Mouse (Mus musculus) hindbrain, embryonic 11.5 days (tissue): Measurements from ENCODE around the gene Rmdn2. TPM values are rescaled to one million over a fixed set of nuclear protein-coding genes. Genes with fewer than 3 reads are reported as not detected.
A peak's percentile ranks its signal among the peaks of the same experiment; 100 is the strongest.

Experiments
- ATAC-seq: fragments of 200-750 bp; cut with Nextera tagmentation; 2 replicates; pipeline ENCODE4 v1.8.0; 2017; ENCODE audit warnings: mild to moderate bottlenecking, moderate TSS enrichment, moderate library complexity; ENCODE audit not compliant: low FRiP score
- DNase-seq: peaks from one replicate; pipeline ENCODE4 v3.0.0-alpha.2; 2015; ENCODE audit warnings: low spot score
- H3K27ac ChIP-seq: fragments of 300-500 bp; sonication (generic); 2 replicates; pipeline ENCODE4 v1.5.1; 2014; ENCODE audit warnings: mild to moderate bottlenecking, low read depth, low read length
- H3K27me3 ChIP-seq: fragments of 300-500 bp; sonication (generic); 2 replicates; pipeline ENCODE4 v1.6.1; 2014; ENCODE audit warnings: mild to moderate bottlenecking, low read length, moderate library complexity, mixed read lengths; ENCODE audit not compliant: control insufficient read depth, insufficient read depth
- H3K36me3 ChIP-seq: fragments of 300-500 bp; sonication (generic); 2 replicates; pipeline ENCODE4 v1.6.1; 2014; ENCODE audit warnings: mild to moderate bottlenecking, low read length, moderate library complexity, mixed read lengths; ENCODE audit not compliant: control insufficient read depth, insufficient read depth
- H3K4me1 ChIP-seq: fragments of 300-500 bp; sonication (generic); replicated peaks from 2 replicates; pipeline ENCODE4 v1.6.1; 2014; ENCODE audit warnings: low read length, mixed read lengths; ENCODE audit not compliant: control insufficient read depth, insufficient read depth
- H3K4me2 ChIP-seq: fragments of 300-500 bp; sonication (generic); replicated peaks from 2 replicates; pipeline ENCODE4 v1.6.1; 2014; ENCODE audit warnings: mild to moderate bottlenecking, low read depth, low read length
- H3K4me3 ChIP-seq: fragments of 300-500 bp; sonication (generic); 2 replicates; pipeline ENCODE4 v1.5.1; 2014; ENCODE audit warnings: low read depth, low read length
- H3K9ac ChIP-seq: fragments of 300-500 bp; sonication (generic); 2 replicates; pipeline ENCODE4 v1.6.1; 2014; ENCODE audit warnings: low read depth, low read length
- H3K9me3 ChIP-seq: fragments of 300-500 bp; sonication (generic); 2 replicates; pipeline ENCODE4 v1.6.1; 2016; ENCODE audit warnings: low read length; ENCODE audit not compliant: control insufficient read depth
- WGBS: fragments of 180-500 bp; shearing (Covaris S2); extraction: QIAGEN DNeasy Blood & Tissue Kit; methylation state at CpG from one replicate; pipeline ENCODE4 v1.1.7; 2014; 5-methylcytosine and 5-hydroxymethylcytosine counted together
- polyA plus RNA-seq: library from polyadenylated mRNA; unstranded; fragments of >200 nt; fragmentation: Nextera tagmentation; extraction: Ambion mirVana; gene quantifications from 2 replicates; pipeline ENCODE4 v1.2.1, GENCODE M21; 2014

Gene Rmdn2
- polyA plus RNA-seq, 1 experiment from 2014 or later: 7.9 TPM

GRCm38 (mm10) chr17:79584246-79584800 is 27.3 kb upstream of the Rmdn2 start:
- no peak for DNase-seq
- no peak for ATAC-seq
- no peak overlapping the region for H3K4me3 ChIP-seq
- H3K4me1 ChIP-seq: no peaks in the 10 kb centered on the region
- H3K36me3 ChIP-seq: no peaks in the 10 kb centered on the region
- H3K4me2 ChIP-seq: no peak overlapping the region
- H3K27me3 ChIP-seq: no peaks in the 10 kb centered on the region
- H3K9me3 ChIP-seq: no peaks in the 10 kb centered on the region
- H3K9ac ChIP-seq: no peak overlapping the region
- H3K27ac ChIP-seq: no peak overlapping the region
- 83% methylated on average over 6 of the region's 6 CpGs for WGBS

DNA sequence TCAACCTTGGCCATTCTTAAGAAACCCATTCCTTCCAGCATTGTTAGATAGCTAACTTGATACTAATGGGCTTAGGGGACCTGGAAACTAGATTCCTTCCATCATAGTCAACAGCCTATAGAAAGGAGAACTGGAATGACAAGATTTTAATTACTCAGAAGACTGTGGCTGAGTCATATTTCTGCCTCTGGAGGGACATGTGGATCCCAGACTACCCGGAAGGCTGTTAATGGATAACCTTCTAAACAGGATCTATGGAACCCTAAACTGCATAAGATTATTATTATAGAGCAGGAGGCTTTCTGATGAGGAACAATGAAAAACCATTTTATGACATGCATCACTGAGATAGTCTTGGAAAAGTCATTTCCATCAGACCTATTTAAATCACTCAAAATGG is 21.8 kb upstream of the Rmdn2 start:
- Histone ChIP-seq H3K4me2 (no peak overlapping the region), H3K27me3 (no peaks in the 10 kb centered on the region), H3K4me1 (no peaks in the 10 kb centered on the region), H3K9ac (no peak overlapping the region), H3K4me3 (no peak overlapping the region), H3K9me3 (no peaks in the 10 kb centered on the region), H3K27ac (no peak overlapping the region), H3K36me3 (no peaks in the 10 kb centered on the region)
- WGBS: 89% methylated on average over 1 of the region's 1 CpGs
- DNase-seq (no peak), ATAC-seq (no peak)

GRCm38 (mm10) chr17:79595996-79596395 is 15.7 kb upstream of the Rmdn2 start:
- ATAC-seq (no peak), DNase-seq (no peak)
- no peak overlapping the region for H3K4me2 ChIP-seq
- no peaks in the 10 kb centered on the region for H3K27me3 ChIP-seq
- H3K27ac ChIP-seq: no peak overlapping the region
- H3K36me3 ChIP-seq: no peaks in the 10 kb centered on the region
- H3K9ac ChIP-seq: no peak overlapping the region
- WGBS: 84% methylated on average over 4 of the region's 4 CpGs
- H3K4me1 ChIP-seq: no peaks in the 10 kb centered on the region
- H3K4me3 ChIP-seq: no peak overlapping the region
- H3K9me3 ChIP-seq: no peaks in the 10 kb centered on the region

DNA sequence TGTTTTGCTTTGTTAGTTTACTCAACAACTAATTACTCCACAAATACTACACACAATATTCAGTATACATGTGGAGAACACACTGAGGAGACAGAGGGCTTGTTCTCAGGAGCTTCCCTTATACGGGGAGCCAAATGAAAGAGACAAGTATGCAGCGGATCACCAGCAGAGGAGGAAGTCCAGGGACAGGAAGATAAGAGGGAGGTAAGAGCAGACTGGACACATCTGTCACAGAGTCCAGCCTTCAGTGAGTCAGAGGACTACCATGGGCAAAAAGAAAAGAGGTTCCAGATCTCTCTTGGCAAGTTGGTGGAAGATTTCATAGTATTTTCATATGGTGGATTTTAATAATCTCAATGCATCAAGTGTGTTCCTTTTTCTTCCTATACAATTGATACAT is 13.5 kb upstream of the Rmdn2 start:
- Histone ChIP-seq H3K9me3 (no peaks in the 10 kb centered on the region), H3K36me3 (no peaks in the 10 kb centered on the region), H3K4me1 (no peaks in the 10 kb centered on the region), H3K4me3 (no peak overlapping the region), H3K9ac (no peak overlapping the region), H3K27me3 (no peaks in the 10 kb centered on the region), H3K4me2 (no peak overlapping the region), H3K27ac (no peak overlapping the region)
- no peak for ATAC-seq
- no peak for DNase-seq
- WGBS: 67% methylated on average over 2 of the region's 2 CpGs

DNA sequence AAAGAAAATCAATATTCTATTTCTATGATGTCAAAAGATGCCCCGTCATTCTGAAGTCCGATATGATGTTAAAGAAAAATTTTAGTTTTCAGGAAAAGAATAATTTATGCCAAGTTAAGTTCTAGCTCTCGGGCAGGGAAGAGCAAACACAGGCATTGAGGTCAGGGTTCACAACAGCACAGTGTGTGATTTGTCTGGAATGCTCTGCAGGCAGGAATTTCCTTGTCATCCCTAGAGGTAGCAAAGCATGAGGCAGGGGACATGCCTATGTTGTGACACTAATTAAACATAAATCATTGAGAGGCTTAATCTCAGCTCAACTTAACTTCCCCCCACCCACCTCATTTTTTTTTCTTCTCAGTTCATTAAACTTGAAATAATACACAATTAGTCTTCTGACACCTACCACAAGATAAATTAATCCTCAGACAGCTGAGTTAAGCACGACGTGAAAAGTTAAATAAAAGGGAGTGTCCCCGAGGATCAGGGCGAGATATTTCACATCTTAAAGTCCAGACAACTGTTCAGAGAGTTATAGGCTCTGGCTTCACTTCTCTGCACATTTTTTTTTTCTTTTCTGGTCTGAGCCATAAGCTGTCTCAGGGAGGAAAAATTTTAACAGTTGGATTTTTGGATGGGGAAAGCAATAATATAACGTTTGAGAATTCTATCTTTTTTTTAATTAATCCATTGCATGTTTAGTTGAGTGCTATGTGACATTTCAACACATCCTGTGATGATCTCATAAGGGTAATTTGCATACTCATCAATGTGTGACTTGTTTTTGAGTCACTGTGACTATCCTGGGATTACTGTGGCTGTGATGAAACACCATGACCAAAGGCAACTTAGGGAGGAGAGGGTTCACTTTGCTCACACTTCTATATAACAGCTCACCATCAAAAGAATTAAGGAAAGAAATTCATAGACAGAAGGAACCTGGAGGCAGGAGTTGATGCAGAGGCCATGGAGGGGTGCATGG is 12.8 kb upstream of the Rmdn2 start:
- Histone ChIP-seq H3K27me3 (no peaks in the 10 kb centered on the region), H3K4me1 (no peaks in the 10 kb centered on the region), H3K36me3 (no peaks in the 10 kb centered on the region), H3K9ac (no peak overlapping the region), H3K27ac (no peak overlapping the region), H3K4me3 (no peak overlapping the region), H3K4me2 (no peak overlapping the region), H3K9me3 (no peaks in the 10 kb centered on the region)
- 44% methylated on average over 8 of the region's 8 CpGs for WGBS
- ATAC-seq: 0 out of 2 replicates have a peak, but pooled peaks have one; percentile 61
- DNase-seq: no peak

GRCm38 (mm10) chr17:79600108-79600507 is 11.6 kb upstream of the Rmdn2 start:
- no peak overlapping the region for H3K27ac ChIP-seq
- no peaks in the 10 kb centered on the region for H3K36me3 ChIP-seq
- H3K27me3 ChIP-seq: no peaks in the 10 kb centered on the region
- DNase-seq: no peak
- no peak overlapping the region for H3K4me3 ChIP-seq
- no peak overlapping the region for H3K9ac ChIP-seq
- 79% methylated on average over 4 of the region's 4 CpGs for WGBS
- H3K4me2 ChIP-seq: no peak overlapping the region
- no peaks in the 10 kb centered on the region for H3K9me3 ChIP-seq
- ATAC-seq: no peak
- H3K4me1 ChIP-seq: no peaks in the 10 kb centered on the region

- H3K9me3 ChIP-seq: no peaks in the 10 kb centered on the region
- no peak overlapping the region for H3K9ac ChIP-seq
- H3K36me3 ChIP-seq: no peaks in the 10 kb centered on the region
- no peak for DNase-seq
- no peaks in the 10 kb centered on the region for H3K27me3 ChIP-seq
- ATAC-seq: no peak
- no peak overlapping the region for H3K27ac ChIP-seq
- no peak overlapping the region for H3K4me2 ChIP-seq
- no peak overlapping the region for H3K4me3 ChIP-seq
- H3K4me1 ChIP-seq: no peaks in the 10 kb centered on the region
- WGBS: 67% methylated on average over 5 of the region's 5 CpGs
These were observed 9.3 kb upstream of the Rmdn2 start for GRCm38 (mm10) chr17:79602381-79602780.

- no peaks in the 10 kb centered on the region for H3K4me1 ChIP-seq
- ATAC-seq (no peak), DNase-seq (no peak)
- no peak overlapping the region for H3K4me2 ChIP-seq
- no peak overlapping the region for H3K27ac ChIP-seq
- H3K36me3 ChIP-seq: no peaks in the 10 kb centered on the region
- H3K4me3 ChIP-seq: no peak overlapping the region
- H3K9ac ChIP-seq: no peak overlapping the region
- no peaks in the 10 kb centered on the region for H3K27me3 ChIP-seq
- WGBS: 83% methylated on average over 7 of the region's 7 CpGs
- H3K9me3 ChIP-seq: no peaks in the 10 kb centered on the region
These were observed 8.2 kb upstream of the Rmdn2 start for GRCm38 (mm10) chr17:79603427-79603826.

GRCm38 (mm10) chr17:79605794-79606193 is 5.9 kb upstream of the Rmdn2 start:
- no peak for ATAC-seq

More at GRCm38 (mm10) chr17:79605794-79606193, 5.9 kb upstream of the Rmdn2 start:
- no peak overlapping the region for H3K4me2 ChIP-seq
- no peaks in the 10 kb centered on the region for H3K9me3 ChIP-seq
- no peaks in the 10 kb centered on the region for H3K36me3 ChIP-seq
- 88% methylated on average over 2 of the region's 2 CpGs for WGBS
- H3K9ac ChIP-seq: no peak overlapping the region
- H3K4me1 ChIP-seq: no peaks in the 10 kb centered on the region
- no peaks in the 10 kb centered on the region for H3K27me3 ChIP-seq
- no peak overlapping the region for H3K27ac ChIP-seq
- no peak overlapping the region for H3K4me3 ChIP-seq
- no peak for DNase-seq
